Mouse (Mus musculus) thymus, postnatal 14 days (tissue): ENCODE data around the gene Olfr598.
"Not testable (repeated sequence)": the region's sequence is repeated elsewhere in the genome, so short reads cannot be mapped to it uniquely, and the experiment has no call there.

Experiments
- DNase-seq: peaks from one replicate; pipeline ENCODE4 v3.0.0; 2021

Gene Olfr598

DNA sequence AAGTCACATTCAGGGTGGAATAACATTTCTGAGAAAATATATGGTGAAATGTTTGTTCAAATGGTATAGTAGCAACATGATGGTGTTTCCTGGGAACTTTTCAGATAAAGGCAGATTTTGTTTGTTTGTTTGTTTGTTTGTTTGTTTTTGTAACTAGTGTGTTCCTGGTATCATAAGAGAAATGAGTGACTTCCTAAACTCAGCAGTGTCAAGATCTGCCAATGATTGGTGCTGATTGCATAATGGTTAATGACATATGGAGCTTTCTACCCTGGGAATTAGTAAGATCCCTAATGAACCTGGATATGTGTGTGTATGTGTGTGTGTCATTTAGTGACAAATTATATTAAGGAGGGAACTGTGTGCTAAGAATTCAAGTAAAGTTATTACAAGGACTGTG, at the start of gene Olfr598:
Gene Olfr598 (plus strand): TSS at position 301 of the 400 bp plus-strand sequence.
- no peak for DNase-seq

DNA sequence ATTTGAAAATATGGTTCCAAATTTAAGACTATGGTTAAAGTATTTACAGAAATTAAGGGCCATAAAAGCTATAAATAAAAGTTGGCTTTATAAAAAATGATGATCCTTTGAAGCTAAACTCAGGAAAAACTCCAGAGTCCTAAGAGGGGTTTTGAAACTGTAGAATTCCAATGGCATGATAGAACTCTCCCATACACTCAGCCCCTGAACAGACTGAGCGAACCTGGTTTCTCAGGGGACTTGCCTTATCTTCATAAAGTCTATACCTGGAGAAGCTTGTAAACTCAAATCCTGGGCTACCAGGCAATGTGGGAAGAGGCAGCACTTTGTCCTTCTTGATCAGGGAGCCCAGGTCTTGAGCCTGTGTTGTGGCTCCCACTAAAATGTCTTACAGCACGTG, 18.0 kb upstream of the Olfr598 start, which contains the start of gene Olfr596:
Gene Olfr596 (plus strand): TSS at position 301 of the 400 bp plus-strand sequence.
- DNase-seq = not testable (repeated sequence)

DNA sequence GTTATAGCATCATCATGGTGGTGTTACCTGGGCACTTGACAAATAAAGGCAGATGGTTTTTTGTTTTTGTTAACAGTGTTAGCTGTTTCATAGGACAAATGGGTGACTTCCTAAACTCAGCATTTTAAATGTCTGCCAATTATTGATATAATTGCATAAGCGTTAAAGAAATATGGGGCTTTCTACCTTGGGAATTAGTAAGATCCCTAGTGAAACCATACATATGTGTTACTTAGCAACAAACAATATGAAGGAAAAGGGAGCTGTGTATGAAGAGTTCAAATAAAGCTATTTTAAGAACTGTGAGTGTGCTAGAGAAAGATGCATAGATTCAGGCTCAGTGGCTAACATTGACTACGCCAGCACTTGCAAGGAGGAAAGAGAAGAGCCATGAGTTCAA, 7.4 kb upstream of the Olfr598 start, which contains the start of gene Olfr597:
Gene Olfr597 (plus strand): TSS at position 301 of the 400 bp plus-strand sequence.
- not testable (repeated sequence) for DNase-seq

DNA sequence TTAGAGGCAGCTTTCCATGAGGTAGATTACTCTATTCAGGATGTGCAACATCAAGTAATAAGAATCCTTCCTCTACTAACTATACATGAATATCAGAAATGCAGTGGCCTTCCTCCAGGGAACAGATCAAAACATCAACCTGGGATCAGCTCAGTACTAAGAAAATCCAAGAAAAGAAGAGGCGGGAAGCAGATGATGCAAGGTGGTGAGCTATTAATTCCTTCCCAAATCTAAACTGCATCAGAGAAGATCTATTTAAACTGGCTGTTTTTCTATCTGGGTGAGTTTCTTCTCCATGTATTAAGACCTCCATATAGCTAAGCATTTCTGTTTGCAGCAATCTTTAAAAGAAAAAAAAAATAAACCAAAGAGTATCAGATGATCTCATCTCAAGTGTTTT, 12.2 kb downstream of the Olfr598 start, which contains the start of gene Olfr599:
Gene Olfr599 (plus strand): TSS at position 301 of the 400 bp plus-strand sequence.
- DNase-seq = no peak

DNA sequence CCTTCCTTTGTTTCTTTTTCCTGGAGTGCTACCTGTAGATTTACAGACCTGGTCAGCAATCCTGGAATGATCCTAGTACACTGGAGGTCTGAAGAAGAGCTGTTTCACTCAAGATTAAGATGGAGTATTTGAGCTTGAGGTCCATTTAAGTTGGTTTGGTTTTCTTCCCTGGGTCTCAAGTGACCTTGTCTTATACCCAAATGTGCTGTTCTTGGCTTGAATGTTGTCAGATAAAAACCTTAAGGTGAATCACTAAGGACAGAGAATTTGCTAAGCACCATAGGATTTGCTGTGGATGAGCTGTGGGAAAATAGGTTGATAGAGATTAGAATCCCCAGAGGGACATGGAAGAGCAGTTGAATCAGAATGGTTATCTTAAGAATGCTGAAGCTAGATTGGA, 26.2 kb downstream of the Olfr598 start, which contains the start of gene Olfr600:
Gene Olfr600 (minus strand): TSS at position 101 of the 400 bp plus-strand sequence.
- DNase-seq = no peak

DNA sequence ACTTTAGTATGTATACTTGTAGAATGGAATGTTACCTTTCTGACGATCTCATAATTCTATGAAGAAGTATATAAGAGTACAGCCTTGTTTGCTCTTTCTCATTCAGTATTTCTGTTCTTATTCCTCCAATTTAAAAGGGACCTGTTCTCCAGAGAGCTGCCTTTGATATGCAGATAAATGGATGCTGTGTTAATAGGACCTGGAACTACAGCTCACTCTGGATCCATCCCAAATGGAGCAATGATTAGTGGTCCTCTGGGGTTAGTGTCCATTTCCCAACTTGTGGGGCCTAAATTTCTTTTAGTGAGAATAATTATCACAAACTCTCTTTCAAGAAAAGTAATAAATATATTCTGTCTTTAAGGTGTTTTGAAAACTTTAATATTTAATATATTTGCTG, 39.2 kb downstream of the Olfr598 start, which contains the start of gene Olfr601:
Gene Olfr601 (minus strand): TSS at position 101 of the 400 bp plus-strand sequence.
- no peak for DNase-seq
